16 mouse cellular contexts compared by ENCODE assay signal in the genomic region with DNA sequence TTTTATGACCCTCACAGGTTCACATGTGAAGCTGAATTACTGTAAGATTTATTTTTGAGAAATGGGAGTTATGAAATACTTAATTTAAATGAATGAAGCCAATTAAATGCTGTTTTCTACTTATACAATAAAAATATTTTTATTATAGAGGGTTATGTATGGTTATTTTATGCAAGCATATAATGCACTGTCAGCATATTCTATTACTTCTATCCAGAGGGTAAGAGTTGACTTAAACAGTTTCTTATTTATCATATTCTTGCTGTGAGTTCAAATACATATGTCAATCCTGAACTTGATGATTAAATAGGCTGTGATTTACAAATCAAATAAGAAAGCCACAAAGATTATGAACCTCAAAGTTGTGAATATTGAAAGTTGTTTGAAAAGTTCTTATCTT.
"Had no signal": no experiment of that assay in that cellular context is flagged by ENCODE, and none has a peak within 500 bp of the region (broad histone marks: within the 10 kb centered on the region; RNA-seq: fewer than 3 reads in every experiment).

No protein-coding gene starts in this region.

- H3K9me3 ChIP-seq: neural tube, embryonic 13.5 days; neural tube, embryonic 15.5 days; stomach, embryonic 15.5 days had no signal

- H3K9ac ChIP-seq: neural tube, embryonic 13.5 days; neural tube, embryonic 15.5 days; stomach, embryonic 15.5 days had no signal

- H3K36me3 ChIP-seq: neural tube, embryonic 13.5 days; neural tube, embryonic 15.5 days; stomach, embryonic 15.5 days had no signal

- H3K4me2 ChIP-seq: neural tube, embryonic 13.5 days; neural tube, embryonic 15.5 days; stomach, embryonic 15.5 days had no signal

- H3K27me3 ChIP-seq: neural tube, embryonic 13.5 days; neural tube, embryonic 15.5 days; stomach, embryonic 15.5 days had no signal

- H3K4me3 ChIP-seq: neural tube, embryonic 13.5 days; neural tube, embryonic 15.5 days; stomach, embryonic 15.5 days had no signal

- H3K4me1 ChIP-seq: neural tube, embryonic 13.5 days; neural tube, embryonic 15.5 days; stomach, embryonic 15.5 days had no signal

- DNase-seq: retina, postnatal 1 day; right cerebral cortex, adult 18-20 months; right cerebral cortex, postnatal 14 days; right cerebral cortex, postnatal 25 days; right cerebral cortex, postnatal 4 days; spleen, adult 18-20 months; thymus, adult 18-20 months; thymus, adult 2 months; thymus, postnatal 14 days; thymus, postnatal 25 days; thymus, postnatal 36 days; thymus, postnatal 4 days had no signal

- H3K27ac ChIP-seq: neural tube, embryonic 13.5 days; neural tube, embryonic 15.5 days; stomach, embryonic 15.5 days; stomach, postnatal 0 days had no signal
